Comparison of ENCODE assay signal across 8 mouse cellular contexts in genomic region chr3:95499024-95499423, GRCm38 (mm10). TPM values are rescaled to one million over a fixed set of nuclear protein-coding genes. Genes with fewer than 3 reads are reported as not detected.
DNase-seq lines count a peak whose midpoint lies in the region; ATAC-seq lines count a peak whose summit lies in the region.

Gene Ctsk, plus strand, starts transcription at chr3:95499256.

- ATAC-seq in limb, embryonic 15.5 days (ENCODE audit: insufficient number of reproducible peaks, low FRiP score, low TSS enrichment, low read depth) = 0 out of 2 replicates have a peak, but pooled peaks have one; percentile 48
- no peak for ATAC-seq in cerebellum, adult (ENCODE audit: insufficient number of reproducible peaks, low FRiP score, low TSS enrichment)

- peaks cover 26% of the 10 kb centered on the region for H3K36me3 ChIP-seq in heart, embryonic 10.5 days
- peaks cover 31% of the 10 kb centered on the region for H3K36me3 ChIP-seq in limb, embryonic 15.5 days

- no peaks in the 10 kb centered on the region for H3K9me3 ChIP-seq in heart, embryonic 10.5 days
- H3K9me3 ChIP-seq in limb, embryonic 15.5 days = no peaks in the 10 kb centered on the region

- peak within 1 kb of the TSS; percentile 48 for H3K4me2 ChIP-seq in limb, embryonic 15.5 days

- H3K27me3 ChIP-seq in heart, embryonic 10.5 days (ENCODE audit: insufficient read depth, poor library complexity, severe bottlenecking) = no peaks in the 10 kb centered on the region
- no peaks in the 10 kb centered on the region for H3K27me3 ChIP-seq in limb, embryonic 15.5 days

- peak within 1 kb of the TSS; percentile 31; the same call in 1 of the 2 replicates for H3K9ac ChIP-seq in limb, embryonic 15.5 days

- WGBS in heart, embryonic 10.5 days = 78% methylated on average over 7 of the region's 7 CpGs
- 39% methylated on average over 7 of the region's 7 CpGs for WGBS in limb, embryonic 15.5 days

- DNase-seq in adrenal gland, postnatal 4 days (ENCODE audit: low spot score in 2 of 2) = no peak
- DNase-seq in adrenal gland, postnatal 36 days = no peak
- no peak for DNase-seq in left cerebral cortex, postnatal 10 days (ENCODE audit: extremely low spot score in 1 of 2, low spot score in 2 of 2)
- DNase-seq in left cerebral cortex, postnatal 4 days = no peak
- no peak for DNase-seq in heart, embryonic 10.5 days (ENCODE audit: low spot score)
- no peak for DNase-seq in thymus, postnatal 10 days (ENCODE audit: low spot score in 2 of 2)

- peak within 1 kb of the TSS; percentile 35 for H3K4me3 ChIP-seq in heart, embryonic 10.5 days
- H3K4me3 ChIP-seq in limb, embryonic 15.5 days = peak within 1 kb of the TSS; percentile 37

- intact Hi-C loops in left cerebral cortex, postnatal 10 days (cut with DNase I) = no loop called here
- intact Hi-C loops in left cerebral cortex, postnatal 4 days (cut with DNase I) = no loop called here

- H3K4me1 ChIP-seq in heart, embryonic 10.5 days = peaks cover 17% of the 10 kb centered on the region
- H3K4me1 ChIP-seq in limb, embryonic 15.5 days = peaks cover 6% of the 10 kb centered on the region

- H3K27ac ChIP-seq in heart, embryonic 10.5 days = peak within 1 kb of the TSS; percentile 59
- H3K27ac ChIP-seq in limb, embryonic 15.5 days = peak within 1 kb of the TSS; percentile 85

RNA-seq across cellular contexts. Expression of gene Ctsk, which starts in this region (rescaled TPM):
- 10 to 100 TPM; 18.8 to 24.2 TPM for total RNA-seq in adrenal gland, postnatal 4 days (2021)
- total RNA-seq in adrenal gland, postnatal 36 days (2021) = 1 to 10 TPM; 7.2 to 9.0 TPM
- total RNA-seq in left cerebral cortex, postnatal 10 days (2021) = 10 to 100 TPM; 14.5 to 18.9 TPM
- total RNA-seq in left cerebral cortex, postnatal 4 days (2021) = 1 to 10 TPM; 7.1 to 7.2 TPM
- polyA plus RNA-seq in heart, embryonic 10.5 days (2016; fragmentation: Nextera tagmentation; extraction: Ambion mirVana) = 4.2 and 10.2 TPM in 2 replicates
- polyA plus RNA-seq in limb, embryonic 15.5 days (2015; fragmentation: Nextera tagmentation; extraction: Ambion mirVana) = 97.6 and 148 TPM in 2 replicates
